Mouse (Mus musculus) lung, adult 2 months (tissue): Measurements from ENCODE around the gene Cdc42se2.

Experiments used
- CTCF ChIP-seq: fragments of 200-500 bp; IDR thresholded peaks from 2 replicates; pipeline ENCODE4 v1.5.1; 2011; ENCODE audit warnings: mild to moderate bottlenecking, low read length, control low read depth; ENCODE audit not compliant: insufficient read depth
- POLR2A ChIP-seq: fragments of 200-500 bp; IDR thresholded peaks from 2 replicates; pipeline ENCODE4 v1.6.1; 2011; ENCODE audit warnings: low read depth, mild to moderate bottlenecking, control low read depth, low read length, borderline replicate concordance; ENCODE audit errors: extremely low read depth

- TF ChIP-seq CTCF (no peak), POLR2A (no peak)
Observed at GRCm38 (mm10) chr11:54733546-54733945, 53.9 kb downstream of the Cdc42se2 start.
